Mouse (Mus musculus): ENCODE results near the gene Sclt1. TPM values are rescaled to one million over a fixed set of nuclear protein-coding genes. Genes with fewer than 3 reads are reported as not detected.

Gene Sclt1
- polyA plus RNA-seq, 1 experiment: 9.2 TPM

DNA sequence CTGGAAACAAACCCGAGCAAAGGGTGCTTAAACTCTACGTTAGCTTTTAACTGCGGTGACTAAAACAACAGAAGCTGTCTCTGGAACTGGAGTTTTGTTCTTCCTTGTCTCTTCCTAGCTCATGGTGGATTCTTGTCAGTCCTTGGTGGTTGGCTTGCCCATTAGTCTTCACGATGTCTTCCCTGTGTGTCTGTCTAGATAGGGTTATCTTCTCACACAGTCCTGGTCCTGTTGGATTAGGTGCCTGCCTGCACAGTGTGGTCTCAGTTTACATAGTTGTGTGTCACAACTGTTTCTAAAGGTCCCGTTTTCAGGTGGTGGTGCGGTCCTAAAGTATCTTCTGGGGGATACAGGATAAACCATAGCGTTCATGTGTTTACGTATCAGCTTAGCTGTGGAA lies 145.3 kb downstream of the Sclt1 start:
- TF ChIP-seq POLR2A (IDR thresholded peaks at IDR 0.05; ENCODE audit: control insufficient read depth, extremely low read depth, insufficient read depth, low read length, poor library complexity): no peak
- TF ChIP-seq CTCF (IDR thresholded peaks at IDR 0.05; ENCODE audit: borderline replicate concordance, control insufficient read depth, extremely low read depth, insufficient read depth, low read length, poor library complexity): no peak
- no peak overlapping the region for H3K4me3 ChIP-seq (ENCODE audit: control insufficient read depth, insufficient read depth, low read length)
- H3K36me3 ChIP-seq (ENCODE audit: control insufficient read depth, insufficient read depth, low read length): peaks cover 48% of the 10 kb centered on the region

DNA sequence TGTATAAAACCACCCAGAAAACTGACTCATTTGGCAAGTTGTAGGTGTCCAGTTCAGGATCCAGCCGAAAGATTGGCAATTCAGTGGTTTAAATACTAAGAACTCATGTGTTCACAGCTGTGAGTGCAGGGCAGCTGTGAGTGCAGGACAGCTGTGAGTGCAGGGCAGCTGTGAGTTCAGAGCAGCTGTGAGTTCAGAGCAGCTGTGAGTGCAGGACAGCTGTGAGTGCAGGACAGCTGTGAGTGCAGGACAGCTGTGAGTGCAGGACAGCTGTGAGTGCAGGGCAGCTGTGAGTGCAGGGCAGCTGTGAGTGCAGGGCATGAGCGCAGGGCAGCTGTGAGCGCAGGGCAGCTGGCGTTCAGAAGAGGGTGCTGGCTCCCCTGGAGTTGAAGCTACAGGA lies 147.3 kb downstream of the Sclt1 start:
- WGBS: 98% methylated on average over 4 of the region's 4 CpGs
- Histone ChIP-seq H3K27ac (ENCODE audit: control insufficient read depth, insufficient read depth, low read length) (no peak overlapping the region), H3K36me3 (ENCODE audit: control insufficient read depth, insufficient read depth, low read length) (peaks cover 52% of the 10 kb centered on the region), H3K27me3 (ENCODE audit: control insufficient read depth, insufficient read depth, low read length) (no peaks in the 10 kb centered on the region), H3K4me1 (replicated peaks; ENCODE audit: control insufficient read depth, insufficient read depth, low read length) (no peaks in the 10 kb centered on the region), H3K4me3 (ENCODE audit: control insufficient read depth, insufficient read depth, low read length) (no peak overlapping the region)
- no peak for DNase-seq
- TF ChIP-seq POLR2A (IDR thresholded peaks at IDR 0.05; ENCODE audit: control insufficient read depth, extremely low read depth, insufficient read depth, low read length, poor library complexity) (no peak), CTCF (IDR thresholded peaks at IDR 0.05; ENCODE audit: borderline replicate concordance, control insufficient read depth, extremely low read depth, insufficient read depth, low read length, poor library complexity) (no peak)

More for the DNA sequence above, 145.3 kb downstream of the Sclt1 start:
- H3K27ac ChIP-seq (ENCODE audit: control insufficient read depth, insufficient read depth, low read length): no peak overlapping the region
- WGBS: 97% methylated on average over 8 of the region's 8 CpGs
- no peaks in the 10 kb centered on the region for H3K27me3 ChIP-seq (ENCODE audit: control insufficient read depth, insufficient read depth, low read length)
- no peak for DNase-seq
- no peaks in the 10 kb centered on the region for H3K4me1 ChIP-seq (replicated peaks; ENCODE audit: control insufficient read depth, insufficient read depth, low read length)

DNA sequence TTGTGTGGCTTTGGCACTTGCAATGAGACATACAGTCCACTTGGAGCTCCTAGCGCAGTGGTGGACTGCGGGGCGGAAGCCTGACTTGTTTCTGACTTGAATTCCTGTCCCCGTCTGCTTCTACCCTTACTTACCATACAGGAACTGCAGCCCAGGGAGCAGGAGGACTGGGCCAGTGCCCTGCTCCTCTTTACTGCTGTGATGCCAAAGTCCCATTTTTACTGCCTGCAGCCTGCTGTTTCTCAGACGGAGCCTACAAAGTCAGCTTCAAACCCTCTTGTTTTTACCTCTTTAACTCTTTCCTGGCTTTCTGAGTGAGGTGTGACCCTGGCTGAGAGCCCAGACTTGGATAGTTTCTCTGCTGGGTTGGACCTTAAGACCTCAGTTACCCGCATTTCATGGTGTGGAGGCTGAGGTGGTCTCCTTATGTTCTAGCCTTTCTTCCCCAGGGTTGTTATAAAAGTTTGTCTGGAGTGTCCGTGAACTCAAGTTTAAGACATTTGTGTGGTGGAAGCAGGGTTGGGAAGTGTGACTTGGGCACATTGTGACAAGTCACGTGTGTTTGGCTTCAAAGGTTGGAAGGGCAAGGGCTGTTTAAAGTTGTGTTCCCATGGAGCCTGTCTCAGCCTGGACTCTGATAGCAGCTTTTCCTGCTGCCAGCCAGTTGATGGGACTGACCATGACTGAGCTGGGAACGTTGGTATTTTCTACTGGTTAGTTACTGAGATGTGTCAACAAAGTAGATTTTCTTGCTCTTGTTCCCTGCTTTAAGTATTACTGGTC lies 148.0 kb downstream of the Sclt1 start:
- Histone ChIP-seq H3K27ac (ENCODE audit: control insufficient read depth, insufficient read depth, low read length) (no peak overlapping the region), H3K27me3 (ENCODE audit: control insufficient read depth, insufficient read depth, low read length) (no peaks in the 10 kb centered on the region), H3K4me1 (replicated peaks; ENCODE audit: control insufficient read depth, insufficient read depth, low read length) (no peaks in the 10 kb centered on the region), H3K4me3 (ENCODE audit: control insufficient read depth, insufficient read depth, low read length) (no peak overlapping the region), H3K36me3 (ENCODE audit: control insufficient read depth, insufficient read depth, low read length) (peaks cover 54% of the 10 kb centered on the region)
- TF ChIP-seq CTCF (IDR thresholded peaks at IDR 0.05; ENCODE audit: borderline replicate concordance, control insufficient read depth, extremely low read depth, insufficient read depth, low read length, poor library complexity) (no peak), POLR2A (IDR thresholded peaks at IDR 0.05; ENCODE audit: control insufficient read depth, extremely low read depth, insufficient read depth, low read length, poor library complexity) (no peak)
- DNase-seq: no peak
- 96% methylated on average over 9 of the region's 9 CpGs for WGBS

GRCm38 (mm10) chr3:41592805-41593204 lies 149.5 kb downstream of the Sclt1 start:
- no peak for TF ChIP-seq POLR2A (IDR thresholded peaks at IDR 0.05; ENCODE audit: control insufficient read depth, extremely low read depth, insufficient read depth, low read length, poor library complexity)
- no peak for TF ChIP-seq CTCF (IDR thresholded peaks at IDR 0.05; ENCODE audit: borderline replicate concordance, control insufficient read depth, extremely low read depth, insufficient read depth, low read length, poor library complexity)
- Histone ChIP-seq H3K27ac (ENCODE audit: control insufficient read depth, insufficient read depth, low read length) (no peak overlapping the region), H3K4me1 (replicated peaks; ENCODE audit: control insufficient read depth, insufficient read depth, low read length) (peaks cover 4% of the 10 kb centered on the region), H3K36me3 (ENCODE audit: control insufficient read depth, insufficient read depth, low read length) (peaks cover 50% of the 10 kb centered on the region), H3K27me3 (ENCODE audit: control insufficient read depth, insufficient read depth, low read length) (no peaks in the 10 kb centered on the region), H3K4me3 (ENCODE audit: control insufficient read depth, insufficient read depth, low read length) (no peak overlapping the region)
- no peak for DNase-seq
- 81% methylated on average over 7 of the region's 7 CpGs for WGBS

DNA sequence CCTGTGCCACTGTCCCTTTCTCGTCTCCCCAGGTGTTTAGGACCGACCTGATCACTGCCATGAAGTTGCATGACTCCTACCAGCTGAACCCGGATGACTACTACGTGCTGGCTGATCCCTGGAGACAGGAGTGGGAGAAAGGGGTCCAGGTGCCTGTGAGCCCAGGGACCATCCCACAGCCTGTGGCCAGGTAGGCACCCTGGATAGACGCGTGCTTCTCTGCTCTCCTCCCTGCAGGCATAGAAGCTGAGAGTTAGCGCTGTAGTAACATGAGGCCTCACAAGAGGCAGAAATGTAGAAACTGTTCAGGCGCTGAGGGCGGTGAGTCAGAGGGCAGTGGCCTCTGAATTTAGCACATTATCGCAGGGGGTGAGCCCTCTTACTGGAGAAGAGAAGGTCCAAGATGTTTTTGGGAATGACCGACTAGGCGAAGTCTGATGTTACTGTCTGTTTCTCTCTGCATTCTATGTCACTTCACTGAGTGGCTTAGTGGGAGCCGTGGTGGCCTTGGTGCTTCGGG lies 150.6 kb downstream of the Sclt1 start:
- peaks cover 41% of the 10 kb centered on the region for H3K36me3 ChIP-seq (ENCODE audit: control insufficient read depth, insufficient read depth, low read length)
- WGBS: 97% methylated on average over 14 of the region's 14 CpGs
- no peaks in the 10 kb centered on the region for H3K27me3 ChIP-seq (ENCODE audit: control insufficient read depth, insufficient read depth, low read length)
- TF ChIP-seq POLR2A (IDR thresholded peaks at IDR 0.05; ENCODE audit: control insufficient read depth, extremely low read depth, insufficient read depth, low read length, poor library complexity) (no peak), CTCF (IDR thresholded peaks at IDR 0.05; ENCODE audit: borderline replicate concordance, control insufficient read depth, extremely low read depth, insufficient read depth, low read length, poor library complexity) (no peak)
- no peak overlapping the region for H3K27ac ChIP-seq (ENCODE audit: control insufficient read depth, insufficient read depth, low read length)
- H3K4me3 ChIP-seq (ENCODE audit: control insufficient read depth, insufficient read depth, low read length): no peak overlapping the region
- peaks cover 14% of the 10 kb centered on the region for H3K4me1 ChIP-seq (replicated peaks; ENCODE audit: control insufficient read depth, insufficient read depth, low read length)
- DNase-seq: no peak

DNA sequence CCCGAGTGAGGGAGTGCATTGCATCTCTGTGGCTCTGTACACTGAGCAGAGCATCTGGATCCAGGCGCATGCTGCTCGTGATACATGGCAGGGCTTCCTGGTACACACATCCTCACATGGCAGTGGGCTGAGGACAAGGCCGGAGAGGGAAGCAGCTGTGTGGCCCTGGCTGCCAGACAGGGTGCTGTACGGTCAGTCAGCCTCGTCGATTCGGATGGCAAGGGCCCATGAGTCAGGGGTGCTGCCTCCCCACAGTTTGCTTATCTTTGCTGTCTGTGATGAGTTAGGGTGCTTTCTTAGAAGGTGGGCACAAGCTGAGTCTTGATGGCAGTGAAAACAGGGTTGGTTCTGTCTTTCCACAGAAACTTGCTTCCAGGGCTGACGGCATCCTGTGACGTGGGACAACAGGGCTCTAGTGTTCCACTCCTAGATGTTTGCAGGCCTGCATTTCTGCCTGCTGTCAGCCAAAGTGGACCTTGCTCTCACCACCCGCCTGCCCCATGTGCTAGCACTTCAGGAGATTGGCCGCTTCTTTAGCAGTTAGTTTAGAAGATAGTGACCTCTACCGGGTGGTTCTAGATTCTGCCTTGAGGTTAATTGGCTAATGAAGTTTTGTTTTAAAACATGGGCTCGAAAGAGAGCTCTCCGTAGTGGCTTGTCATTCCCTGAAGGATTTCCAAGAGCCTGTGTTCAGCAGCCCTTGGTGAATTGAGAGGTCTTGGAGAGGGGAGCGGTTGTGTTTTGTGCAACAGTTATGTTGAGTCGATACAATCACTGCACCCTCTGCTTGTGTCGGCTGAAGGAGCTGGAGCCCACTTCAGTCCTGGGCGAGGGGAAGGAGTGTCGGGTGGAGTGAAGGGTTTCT lies 151.4 kb downstream of the Sclt1 start:
- Histone ChIP-seq H3K4me1 (replicated peaks; ENCODE audit: control insufficient read depth, insufficient read depth, low read length) (peaks cover 14% of the 10 kb centered on the region), H3K4me3 (ENCODE audit: control insufficient read depth, insufficient read depth, low read length) (no peak overlapping the region), H3K36me3 (ENCODE audit: control insufficient read depth, insufficient read depth, low read length) (peaks cover 35% of the 10 kb centered on the region), H3K27ac (ENCODE audit: control insufficient read depth, insufficient read depth, low read length) (no peak overlapping the region), H3K27me3 (ENCODE audit: control insufficient read depth, insufficient read depth, low read length) (no peaks in the 10 kb centered on the region)
- DNase-seq: no peak
- WGBS: 96% methylated on average over 20 of the region's 20 CpGs
- TF ChIP-seq CTCF (IDR thresholded peaks at IDR 0.05; ENCODE audit: borderline replicate concordance, control insufficient read depth, extremely low read depth, insufficient read depth, low read length, poor library complexity) (no peak), POLR2A (IDR thresholded peaks at IDR 0.05; ENCODE audit: control insufficient read depth, extremely low read depth, insufficient read depth, low read length, poor library complexity) (no peak)
